Mouse (Mus musculus) common myeloid progenitor, adult 5-6 weeks (primary cell): ENCODE data around the gene Aipl1. TPM values are rescaled to one million over a fixed set of nuclear protein-coding genes. Genes with fewer than 3 reads are reported as not detected.

Source experiments
- ATAC-seq: replicated peaks from 2 replicates; pipeline ENCODE4 v1.8.0; 2016; ENCODE audit warnings: low read depth, mild to moderate bottlenecking, moderate TSS enrichment, inconsistent platforms; ENCODE audit not compliant: poor library complexity, severe bottlenecking
- total RNA-seq: library from RNA; stranded (forward); fragments of 200-1000, 187-1606 nt; gene quantifications from 2 replicates; pipeline ENCODE4 v1.2.3, GENCODE M21; 2017

The Aipl1 gene
- total RNA-seq, 1 experiment from 2014 or later = 1.2 TPM

GRCm38 (mm10) chr11:71985101-71985711 lies 52.1 kb downstream of the Aipl1 start:
- ATAC-seq = no peak

GRCm38 (mm10) chr11:71984093-71984492 lies 53.2 kb downstream of the Aipl1 start:
- ATAC-seq = no peak

Other genes starting within 250 kb of the Aipl1 start
- gene Pimreg, start 4.5 kb upstream of the Aipl1 start, total RNA-seq = 14.9 and 16.1 TPM in 2 replicates
- not detected in 2 replicates for gene Pitpnm3, start 98.3 kb upstream of the Aipl1 start, total RNA-seq
- 0.46 TPM in 1 of 2 replicates, not detected in the other for gene Gm43951, start 169.3 kb upstream of the Aipl1 start, total RNA-seq
- gene 4933427D14Rik, start 169.9 kb upstream of the Aipl1 start, total RNA-seq = 21.7 and 39.7 TPM in 2 replicates
- 41.7 and 43.9 TPM in 2 replicates for gene Txndc17, start 170.0 kb upstream of the Aipl1 start, total RNA-seq
- gene Med31, start 178.1 kb upstream of the Aipl1 start, total RNA-seq = 10.1 and 17.1 TPM in 2 replicates
- gene Slc13a5, start 229.7 kb upstream of the Aipl1 start, total RNA-seq = 0.34 TPM in 1 of 2 replicates, not detected in the other